Mouse (Mus musculus): ENCODE measurements around the gene Iqschfp.

Iqschfp gene

GRCm38 (mm10) chr3:67892026-67892705 is at the start of gene Iqschfp, which contains the start of gene Iqcj:
Gene Iqschfp (plus strand): TSS chr3:67892232.
Gene Iqcj (plus strand): TSS chr3:67892220.
- peak; percentile 13 for DNase-seq (ENCODE audit: low spot score)

GRCm38 (mm10) chr3:67852397-67852796 is 39.6 kb upstream of the Iqschfp start:
- DNase-seq (ENCODE audit: low spot score) = no peak

GRCm38 (mm10) chr3:67861524-67861923 is 30.5 kb upstream of the Iqschfp start:
- DNase-seq (ENCODE audit: low spot score) = no peak

- DNase-seq (ENCODE audit: low spot score) = no peak
Observed at GRCm38 (mm10) chr3:67867420-67868065, 24.5 kb upstream of the Iqschfp start.

GRCm38 (mm10) chr3:67869424-67869823 is 22.6 kb upstream of the Iqschfp start:
- no peak for DNase-seq (ENCODE audit: low spot score)

GRCm38 (mm10) chr3:67877253-67877652 is 14.8 kb upstream of the Iqschfp start:
- no peak for DNase-seq (ENCODE audit: low spot score)

GRCm38 (mm10) chr3:67884335-67884734 is 7.7 kb upstream of the Iqschfp start:
- no peak for DNase-seq (ENCODE audit: low spot score)

- no peak for DNase-seq (ENCODE audit: low spot score)
Observed at GRCm38 (mm10) chr3:67886176-67886575, 5.9 kb upstream of the Iqschfp start.

GRCm38 (mm10) chr3:67887251-67887650 is 4.8 kb upstream of the Iqschfp start:
- no peak for DNase-seq (ENCODE audit: low spot score)

- no peak for DNase-seq (ENCODE audit: low spot score)
Observed at GRCm38 (mm10) chr3:67892768-67893167, 736 bp downstream of the Iqschfp start.

- no peak for DNase-seq (ENCODE audit: low spot score)
Observed at GRCm38 (mm10) chr3:67902517-67902916, 10.5 kb downstream of the Iqschfp start.

GRCm38 (mm10) chr3:67908586-67908985 is 16.6 kb downstream of the Iqschfp start:
- peak; percentile 17 for DNase-seq (ENCODE audit: low spot score)

GRCm38 (mm10) chr3:67918098-67918497 is 26.1 kb downstream of the Iqschfp start:
- no peak for DNase-seq (ENCODE audit: low spot score)

GRCm38 (mm10) chr3:67918634-67919259 is 26.7 kb downstream of the Iqschfp start:
- no peak for DNase-seq (ENCODE audit: low spot score)

GRCm38 (mm10) chr3:67923095-67923494 is 31.1 kb downstream of the Iqschfp start:
- no peak for DNase-seq (ENCODE audit: low spot score)

GRCm38 (mm10) chr3:67925453-67925852 is 33.4 kb downstream of the Iqschfp start:
- DNase-seq (ENCODE audit: low spot score) = no peak

GRCm38 (mm10) chr3:67930424-67931133 is 38.5 kb downstream of the Iqschfp start:
- no peak for DNase-seq (ENCODE audit: low spot score)

- DNase-seq (ENCODE audit: low spot score) = no peak
Observed at GRCm38 (mm10) chr3:67931181-67931580, 39.1 kb downstream of the Iqschfp start.

- no peak for DNase-seq (ENCODE audit: low spot score)
Observed at GRCm38 (mm10) chr3:67931914-67932313, 39.9 kb downstream of the Iqschfp start.

GRCm38 (mm10) chr3:67935829-67936228 is 43.8 kb downstream of the Iqschfp start:
- no peak for DNase-seq (ENCODE audit: low spot score)

- DNase-seq (ENCODE audit: low spot score) = no peak
Observed at GRCm38 (mm10) chr3:67947000-67947399, 55.0 kb downstream of the Iqschfp start.

GRCm38 (mm10) chr3:67952517-67952940 is 60.5 kb downstream of the Iqschfp start:
- no peak for DNase-seq (ENCODE audit: low spot score)
